Mouse (Mus musculus) heart, adult 2 months (tissue): ENCODE results near the gene Ank3. TPM values are rescaled to one million over a fixed set of nuclear protein-coding genes. Genes with fewer than 3 reads are reported as not detected.
A peak's percentile ranks its signal among the peaks of the same experiment; 100 is the strongest.

ENCODE experiments used
- DNase-seq, 2 experiments: peaks; one replicate each; pipeline ENCODE4 v3.0.0; 2021
- H3K27ac ChIP-seq: fragments of 200-600 bp; 2 replicates; pipeline ENCODE4 v1.8.1; 2022
- H3K27me3 ChIP-seq: fragments of 200-500 bp; 2 replicates; pipeline ENCODE4 v1.6.1; 2012; ENCODE audit warnings: mild to moderate bottlenecking, low read length, inconsistent platforms, mixed read lengths; ENCODE audit not compliant: control insufficient read depth, insufficient read depth
- H3K36me3 ChIP-seq: fragments of 200-500 bp; 2 replicates; pipeline ENCODE4 v1.6.1; 2012; ENCODE audit warnings: low read length, inconsistent platforms; ENCODE audit not compliant: control insufficient read depth, insufficient read depth
- H3K4me1 ChIP-seq: fragments of 200-500 bp; 2 replicates; pipeline ENCODE4 v1.6.1; 2011; ENCODE audit warnings: low read length; ENCODE audit not compliant: control insufficient read depth, insufficient read depth
- H3K4me3 ChIP-seq: fragments of 200-600 bp; 2 replicates; pipeline ENCODE4 v1.8.1; 2022
- H3K79me2 ChIP-seq: fragments of 200-500 bp; replicated peaks from 2 replicates; pipeline ENCODE4 v1.6.1; 2012; ENCODE audit warnings: mild to moderate bottlenecking, inconsistent platforms, low read length, moderate library complexity, mixed read lengths; ENCODE audit not compliant: control insufficient read depth, insufficient read depth
- H3K9ac ChIP-seq: fragments of 200-500 bp; 2 replicates; pipeline ENCODE4 v1.6.1; 2012; ENCODE audit warnings: low read depth, mild to moderate bottlenecking, control low read depth, inconsistent platforms, low read length, mixed read lengths
- CTCF ChIP-seq: fragments of 200-600 bp; IDR thresholded peaks from 2 replicates; pipeline ENCODE4 v1.8.1; 2022; ENCODE audit warnings: antibody characterized with exemption, mild to moderate bottlenecking, moderate library complexity
- EP300 ChIP-seq: fragments of 200-500 bp; IDR thresholded peaks from 2 replicates; pipeline ENCODE4 v1.6.1; 2011; ENCODE audit warnings: low read depth, low read length, control low read depth; ENCODE audit not compliant: insufficient read depth
- POLR2A ChIP-seq: fragments of 200-500 bp; IDR thresholded peaks from 2 replicates; pipeline ENCODE4 v1.6.1; 2011; ENCODE audit warnings: mild to moderate bottlenecking, low read depth, low read length, control low read depth; ENCODE audit not compliant: insufficient read depth
- WGBS: fragments of 180-500 bp; shearing (Covaris S2); methylation state at CpG from one replicate; pipeline ENCODE4 v1.1.7; 2018; 5-methylcytosine and 5-hydroxymethylcytosine counted together
- intact Hi-C: fragments of 180-260 bp; cut with DNase I; formaldehyde crosslinking; loops from one replicate; pipeline ENCODE4 v1.15.1; 2025
- polyA plus RNA-seq: library from polyadenylated mRNA; depleted of rRNA; stranded (reverse); fragments of >200 nt; gene quantifications from 2 replicates; pipeline ENCODE4 v1.2.3, GENCODE M21; 2012
- total RNA-seq, 2 experiments: library from RNA; stranded (reverse); gene quantifications; 2 replicates each; pipeline ENCODE4 v1.2.3; 2021

Ank3 gene
- total and polyA plus RNA-seq, 3 experiments, result 16.8 to 80.3 (median 64.6) TPM

- H3K4me3 ChIP-seq, result no peak overlapping the region
- TF ChIP-seq CTCF (peak; percentile 33), EP300 (no peak)
- 92% methylated on average over 6 of the region's 6 CpGs for WGBS
- H3K79me2 ChIP-seq, result no peaks in the 10 kb centered on the region
- H3K4me1 ChIP-seq, result peaks cover 7% of the 10 kb centered on the region
- no peak overlapping the region for H3K27ac ChIP-seq
- DNase-seq, result no peak
- H3K27me3 ChIP-seq, result no peaks in the 10 kb centered on the region
- intact Hi-C loops, result no loop called here
- no peaks in the 10 kb centered on the region for H3K36me3 ChIP-seq
- no peak overlapping the region for H3K9ac ChIP-seq
Observed at GRCm38 (mm10) chr10:69639138-69639537, 240.6 kb downstream of the Ank3 start.

- Histone ChIP-seq H3K4me1 (peaks cover 11% of the 10 kb centered on the region), H3K4me3 (no peak overlapping the region), H3K36me3 (no peaks in the 10 kb centered on the region; the same call in 1 of the 2 replicates), H3K27ac (no peak overlapping the region), H3K79me2 (no peaks in the 10 kb centered on the region), H3K9ac (no peak overlapping the region), H3K27me3 (no peaks in the 10 kb centered on the region)
- TF ChIP-seq EP300 (no peak), CTCF (no peak), POLR2A (no peak)
- no peak for DNase-seq
- intact Hi-C loops, result no loop called here
- WGBS, result 87% methylated on average over 4 of the region's 4 CpGs
Observed at GRCm38 (mm10) chr10:69640617-69641016, 242.0 kb downstream of the Ank3 start.

GRCm38 (mm10) chr10:69643481-69643880, 244.9 kb downstream of the Ank3 start:
- Histone ChIP-seq H3K9ac (no peak overlapping the region), H3K27me3 (no peaks in the 10 kb centered on the region), H3K27ac (no peak overlapping the region), H3K4me3 (no peak overlapping the region), H3K36me3 (no peaks in the 10 kb centered on the region; the same call in 1 of the 2 replicates), H3K4me1 (peaks cover 22% of the 10 kb centered on the region), H3K79me2 (0 out of 2 replicates have a peak, but pooled peaks cover 2% of the 10 kb centered on the region)
- intact Hi-C loops, result no loop called here
- 19% methylated on average over 3 of the region's 3 CpGs for WGBS
- DNase-seq, result peak in 1 of 2 experiments; percentile 44
- no peak for TF ChIP-seq CTCF
- no peak for TF ChIP-seq EP300
- TF ChIP-seq POLR2A, result no peak

GRCm38 (mm10) chr10:69643986-69644385, 245.4 kb downstream of the Ank3 start:
- Histone ChIP-seq H3K27ac (no peak overlapping the region), H3K9ac (no peak overlapping the region), H3K27me3 (no peaks in the 10 kb centered on the region), H3K79me2 (0 out of 2 replicates have a peak, but pooled peaks cover 2% of the 10 kb centered on the region), H3K4me1 (peaks cover 22% of the 10 kb centered on the region), H3K36me3 (no peaks in the 10 kb centered on the region; the same call in 1 of the 2 replicates), H3K4me3 (no peak overlapping the region)
- DNase-seq, result no peak
- TF ChIP-seq POLR2A (no peak), EP300 (no peak), CTCF (no peak)
- 33% methylated on average over 6 of the region's 6 CpGs for WGBS
- intact Hi-C loops, result no loop called here

GRCm38 (mm10) chr10:69645311-69645802, 246.8 kb downstream of the Ank3 start:
- Histone ChIP-seq H3K36me3 (no peaks in the 10 kb centered on the region; the same call in 1 of the 2 replicates), H3K27me3 (no peaks in the 10 kb centered on the region), H3K9ac (no peak overlapping the region), H3K27ac (no peak overlapping the region), H3K4me3 (no peak overlapping the region), H3K4me1 (peaks cover 25% of the 10 kb centered on the region), H3K79me2 (0 out of 2 replicates have a peak, but pooled peaks cover 2% of the 10 kb centered on the region)
- intact Hi-C loops, result no loop called here
- TF ChIP-seq EP300 (no peak), CTCF (no peak), POLR2A (no peak)
- 78% methylated on average over 5 of the region's 5 CpGs for WGBS
- no peak for DNase-seq

GRCm38 (mm10) chr10:69645929-69646328, 247.4 kb downstream of the Ank3 start:
- H3K27ac ChIP-seq, result no peak overlapping the region
- TF ChIP-seq CTCF, result no peak
- intact Hi-C loops, result no loop called here
- H3K4me3 ChIP-seq, result no peak overlapping the region
- no peaks in the 10 kb centered on the region for H3K27me3 ChIP-seq
- H3K4me1 ChIP-seq, result peaks cover 25% of the 10 kb centered on the region
- H3K79me2 ChIP-seq, result 0 out of 2 replicates have a peak, but pooled peaks cover 2% of the 10 kb centered on the region
- H3K9ac ChIP-seq, result no peak overlapping the region
- 69% methylated on average over 9 of the region's 9 CpGs for WGBS
- no peak for DNase-seq
- no peaks in the 10 kb centered on the region; the same call in 1 of the 2 replicates for H3K36me3 ChIP-seq
